Mouse (Mus musculus) CD4-positive, CD25-positive, alpha-beta regulatory T cell (primary cell): ENCODE results near the gene Pmm1. TPM values are rescaled to one million over a fixed set of nuclear protein-coding genes. Genes with fewer than 3 reads are reported as not detected.

Experiments used
- polyA plus RNA-seq: library from polyadenylated mRNA; unstranded; fragments of 100-300 nt; shearing (Covaris generic); gene quantifications from one replicate; pipeline ENCODE4 v1.2.1, GENCODE M21; 2017

Gene Pmm1
- 9.4 TPM for polyA plus RNA-seq

DNA sequence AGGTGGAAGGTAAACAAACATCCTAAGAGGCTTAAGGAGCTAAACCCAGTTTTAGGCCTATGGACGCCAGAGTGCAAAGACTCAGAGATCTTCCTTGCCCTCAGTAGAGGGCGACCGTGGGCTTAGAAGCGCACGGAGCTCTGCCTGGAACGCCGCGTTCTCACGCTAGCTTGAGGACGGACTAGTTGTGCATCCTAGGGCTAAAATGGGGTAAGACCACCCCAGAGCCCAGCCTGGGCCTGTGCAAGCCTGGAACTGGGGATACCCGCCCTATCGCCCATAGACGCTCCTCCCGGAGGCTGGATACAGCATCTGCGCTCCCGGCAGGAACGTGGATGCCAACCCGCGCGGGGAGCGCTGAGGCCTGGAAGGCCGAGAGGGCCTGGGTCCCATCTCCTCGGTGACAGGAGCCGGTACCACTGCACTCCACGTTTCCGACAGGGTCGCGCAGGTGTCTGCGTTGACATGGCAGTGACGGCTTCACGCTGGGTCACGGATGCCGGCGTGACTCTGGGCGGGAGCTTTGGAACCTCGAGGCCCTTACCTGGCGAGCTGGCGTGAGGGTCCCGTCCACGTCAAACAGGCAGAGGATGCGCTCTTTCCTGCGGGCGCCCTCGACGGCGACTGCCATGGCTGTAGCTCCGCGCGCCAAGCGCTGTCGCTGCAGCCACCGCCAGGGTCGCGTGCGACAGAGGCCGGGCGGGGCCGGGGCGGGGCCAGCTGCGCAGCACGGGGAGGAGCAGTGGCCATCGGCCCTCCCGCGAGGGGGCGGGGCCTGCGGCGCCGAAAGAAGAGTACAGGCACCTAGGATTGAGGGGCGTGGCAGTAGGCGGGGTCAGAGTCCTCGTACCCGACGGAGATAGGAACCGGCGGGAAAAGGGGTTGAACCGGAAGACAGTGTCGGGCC is at the start of gene Pmm1:
Pmm1 (minus strand) TSS at position 760 of the 907 bp plus-strand sequence.

DNA sequence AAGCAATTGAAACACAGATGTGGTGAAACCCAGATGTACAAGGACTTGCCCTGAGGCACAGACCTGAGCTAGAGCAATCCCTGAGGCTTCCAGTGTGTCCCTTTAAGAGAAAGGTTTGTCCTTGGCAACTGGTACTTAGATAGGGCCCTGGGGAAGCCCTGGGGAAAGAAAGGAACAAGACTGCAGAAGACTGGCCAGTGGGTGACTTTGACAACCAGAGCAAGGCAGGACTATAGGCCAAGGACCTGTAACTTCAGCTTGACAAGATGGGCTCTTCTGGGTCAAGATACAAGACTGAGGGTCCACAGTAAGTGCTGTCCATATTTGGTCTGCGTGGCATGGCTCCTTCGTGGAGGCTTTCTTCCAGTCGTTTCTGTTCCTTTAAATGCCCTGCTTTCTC is 26.9 kb upstream of the Pmm1 start, which contains the start of gene Xrcc6:
Xrcc6 (plus strand) TSS at position 190 of the 400 bp plus-strand sequence.

DNA sequence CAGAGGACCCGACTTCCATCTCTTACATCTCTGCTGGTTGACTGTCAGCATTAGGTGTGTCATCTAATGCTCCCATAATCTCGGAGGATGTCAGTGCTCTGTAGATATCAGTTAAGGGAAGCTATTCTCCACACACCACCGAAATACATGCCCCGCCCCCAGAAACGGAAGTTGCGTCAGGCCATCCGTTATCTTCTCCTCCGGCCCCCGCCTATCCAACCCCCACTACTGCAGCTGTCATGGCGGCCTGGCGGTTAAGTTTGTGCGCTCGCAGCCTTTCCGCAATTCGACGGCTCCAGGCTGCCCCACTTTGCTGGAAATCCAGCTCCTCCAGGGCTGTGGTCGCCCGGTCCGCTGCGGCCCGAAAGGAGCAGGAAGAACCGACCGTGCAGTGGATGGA is 19.6 kb upstream of the Pmm1 start, which contains the start of gene 1700029P11Rik:
1700029P11Rik (plus strand) TSS at position 220 of the 400 bp plus-strand sequence.

DNA sequence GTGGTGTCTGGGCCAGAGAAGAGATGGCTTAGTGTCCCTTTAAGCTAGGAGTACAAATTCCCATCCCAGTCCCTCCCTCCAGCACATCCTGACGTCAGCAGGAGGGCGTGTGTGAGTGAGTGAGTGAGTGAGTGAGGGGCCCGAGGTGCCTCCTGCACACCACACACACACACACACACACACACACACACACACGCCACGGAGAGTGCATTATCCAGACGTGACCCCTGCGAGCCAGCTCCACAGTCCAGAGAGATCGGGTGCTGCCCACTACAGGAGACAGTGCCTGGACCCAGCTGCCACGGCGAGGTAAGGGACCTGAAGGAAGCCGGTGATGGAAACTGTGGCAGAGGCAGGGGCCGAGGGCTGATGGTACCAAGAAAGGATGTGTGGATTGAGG is 24.1 kb downstream of the Pmm1 start, which contains the start of gene Csdc2:
Csdc2 (plus strand) TSS at position 81 of the 400 bp plus-strand sequence.

DNA sequence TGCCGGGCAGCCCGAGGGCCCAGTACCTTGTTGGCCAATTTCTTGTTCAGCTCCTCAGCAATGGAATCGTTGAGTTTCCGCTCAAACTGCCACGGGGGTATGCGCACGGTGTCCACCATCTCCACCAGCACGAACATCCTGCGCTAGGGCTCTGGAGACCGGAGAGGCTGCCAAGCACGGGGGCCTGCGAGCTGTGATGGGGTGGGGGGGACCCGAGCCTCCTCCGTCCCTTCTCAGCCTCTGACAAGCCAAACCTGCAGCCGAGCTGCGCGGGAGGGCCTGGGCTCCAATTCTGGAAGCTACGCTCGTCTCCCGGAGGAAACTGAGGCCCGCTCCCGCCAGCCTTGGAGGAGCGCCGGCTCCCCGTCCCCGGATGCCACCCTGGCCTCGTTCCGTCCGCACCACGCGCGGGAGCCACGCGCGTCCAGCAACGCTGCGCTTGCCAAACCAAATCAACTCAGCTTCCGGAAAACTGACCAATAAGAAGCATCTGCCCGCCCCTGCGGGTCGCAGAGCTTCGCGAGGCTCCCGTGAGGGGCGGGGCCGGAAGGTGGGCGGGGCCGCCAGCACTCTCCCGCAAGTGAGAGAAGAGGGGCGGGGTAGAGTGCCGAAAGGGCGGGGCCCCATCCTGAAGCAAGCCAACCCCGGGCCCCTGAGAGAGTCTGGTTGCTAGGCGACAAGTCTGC is 34.8 kb downstream of the Pmm1 start, which contains the start of gene Polr3h:
Polr3h (minus strand) TSS at position 481 of the 686 bp plus-strand sequence.

Other genes with a start within 250 kb of the Pmm1 start
- gene Zc3h7b, start 215.9 kb downstream of the Pmm1 start, polyA plus RNA-seq, result 6.3 TPM
- gene Rangap1, start 215.4 kb downstream of the Pmm1 start, polyA plus RNA-seq, result 75.2 TPM
- gene Tef, start 158.5 kb downstream of the Pmm1 start, polyA plus RNA-seq, result 30.7 TPM
- gene Tob2, start 102.1 kb downstream of the Pmm1 start, polyA plus RNA-seq, result 65.7 TPM
- gene Phf5a, start 89.0 kb downstream of the Pmm1 start, polyA plus RNA-seq, result 90.6 TPM
- 140 TPM for gene Aco2, start 88.6 kb downstream of the Pmm1 start, polyA plus RNA-seq
- gene Polr3h, start 34.7 kb downstream of the Pmm1 start, polyA plus RNA-seq, result 51.3 TPM
- not detected for gene Csdc2, start 24.2 kb downstream of the Pmm1 start, polyA plus RNA-seq
- gene 1700029P11Rik, start 19.6 kb upstream of the Pmm1 start, polyA plus RNA-seq, result not detected
- 76.9 TPM for gene Xrcc6, start 26.9 kb upstream of the Pmm1 start, polyA plus RNA-seq
- 33.7 TPM for gene Desi1, start 72.9 kb upstream of the Pmm1 start, polyA plus RNA-seq
- gene Snu13, start 86.7 kb upstream of the Pmm1 start, polyA plus RNA-seq, result 164 TPM
- gene 4930407I10Rik, start 98.2 kb upstream of the Pmm1 start, polyA plus RNA-seq, result not detected
- 0.04 TPM for gene Mei1, start 109.1 kb upstream of the Pmm1 start, polyA plus RNA-seq
- gene Ccdc134, start 167.0 kb upstream of the Pmm1 start, polyA plus RNA-seq, result 27.4 TPM
- gene Srebf2, start 186.3 kb upstream of the Pmm1 start, polyA plus RNA-seq, result 142 TPM